Mouse (Mus musculus): ENCODE measurements at regions not wholly inside any gene's neighbourhood (a gene's known extent, or its start where the extent isn't known, plus 50 kb on each side); places are given as distances from the start of the nearest gene placed in this dataset.

GRCm38 (mm10) chr15:52564078-52564477, 1320.6 kb upstream of the Gm7489 start:
- Histone ChIP-seq H3K27ac (ENCODE audit: low read depth) (no peak overlapping the region), H3K9me3 (ENCODE audit: low read length) (no peaks in the 10 kb centered on the region), H3K4me1 (ENCODE audit: insufficient read depth) (no peaks in the 10 kb centered on the region), H3K36me3 (replicated peaks; ENCODE audit: insufficient read depth, low read length) (no peaks in the 10 kb centered on the region), H3K27me3 (ENCODE audit: insufficient read depth, low read length) (no peaks in the 10 kb centered on the region), H3K4me3 (ENCODE audit: low read depth, low read length) (no peak overlapping the region), H3K4me2 (ENCODE audit: low read depth, low read length) (no peak overlapping the region), H3K9ac (replicated peaks) (no peak overlapping the region)
- DNase-seq, result no peak
- no peak for ATAC-seq
- TF ChIP-seq EP300 (IDR thresholded peaks at IDR 0.05; ENCODE audit: low read depth) (no peak), CTCF (IDR thresholded peaks at IDR 0.05; ENCODE audit: low read depth) (no peak)
- 80% methylated on average over 1 of the region's 1 CpGs for WGBS (ENCODE audit: insufficient replicate concordance)

GRCm38 (mm10) chr15:52565449-52565851, 1319.3 kb upstream of the Gm7489 start:
- WGBS (ENCODE audit: insufficient replicate concordance), result 61% methylated on average over 5 of the region's 5 CpGs
- ATAC-seq (no peak), DNase-seq (no peak)
- no peak for TF ChIP-seq EP300 (IDR thresholded peaks at IDR 0.05; ENCODE audit: low read depth)
- no peak for TF ChIP-seq CTCF (IDR thresholded peaks at IDR 0.05; ENCODE audit: low read depth)
- Histone ChIP-seq H3K9me3 (ENCODE audit: low read length) (no peaks in the 10 kb centered on the region), H3K4me2 (ENCODE audit: low read depth, low read length) (no peak overlapping the region), H3K4me3 (ENCODE audit: low read depth, low read length) (no peak overlapping the region), H3K4me1 (ENCODE audit: insufficient read depth) (no peaks in the 10 kb centered on the region), H3K27ac (ENCODE audit: low read depth) (no peak overlapping the region), H3K36me3 (replicated peaks; ENCODE audit: insufficient read depth, low read length) (no peaks in the 10 kb centered on the region), H3K27me3 (ENCODE audit: insufficient read depth, low read length) (no peaks in the 10 kb centered on the region), H3K9ac (replicated peaks) (no peak overlapping the region)

GRCm38 (mm10) chr15:52570256-52570655, 1314.5 kb upstream of the Gm7489 start:
- TF ChIP-seq CTCF (IDR thresholded peaks at IDR 0.05; ENCODE audit: low read depth) (no peak), EP300 (IDR thresholded peaks at IDR 0.05; ENCODE audit: low read depth) (no peak)
- Histone ChIP-seq H3K4me1 (ENCODE audit: insufficient read depth) (no peaks in the 10 kb centered on the region), H3K36me3 (replicated peaks; ENCODE audit: insufficient read depth, low read length) (no peaks in the 10 kb centered on the region), H3K27ac (ENCODE audit: low read depth) (no peak overlapping the region), H3K27me3 (ENCODE audit: insufficient read depth, low read length) (no peaks in the 10 kb centered on the region), H3K9me3 (ENCODE audit: low read length) (no peaks in the 10 kb centered on the region), H3K4me3 (ENCODE audit: low read depth, low read length) (no peak overlapping the region), H3K9ac (replicated peaks) (no peak overlapping the region), H3K4me2 (ENCODE audit: low read depth, low read length) (no peak overlapping the region)
- 87% methylated on average over 1 of the region's 1 CpGs for WGBS (ENCODE audit: insufficient replicate concordance)
- DNase-seq (no peak), ATAC-seq (no peak)

- no peak overlapping the region for H3K9ac ChIP-seq (replicated peaks)
- DNase-seq, result no peak
- no peaks in the 10 kb centered on the region for H3K4me1 ChIP-seq (ENCODE audit: insufficient read depth)
- no peak overlapping the region for H3K4me2 ChIP-seq (ENCODE audit: low read depth, low read length)
- no peak for ATAC-seq
- H3K36me3 ChIP-seq (replicated peaks; ENCODE audit: insufficient read depth, low read length), result no peaks in the 10 kb centered on the region
- WGBS (ENCODE audit: insufficient replicate concordance), result 64% methylated on average over 2 of the region's 2 CpGs
- H3K27ac ChIP-seq (ENCODE audit: low read depth), result no peak overlapping the region
- no peak for TF ChIP-seq CTCF (IDR thresholded peaks at IDR 0.05; ENCODE audit: low read depth)
- TF ChIP-seq EP300 (IDR thresholded peaks at IDR 0.05; ENCODE audit: low read depth), result no peak
- no peaks in the 10 kb centered on the region for H3K9me3 ChIP-seq (ENCODE audit: low read length)
- no peaks in the 10 kb centered on the region for H3K27me3 ChIP-seq (ENCODE audit: insufficient read depth, low read length)
- no peak overlapping the region for H3K4me3 ChIP-seq (ENCODE audit: low read depth, low read length)
Observed at GRCm38 (mm10) chr15:52577614-52578013, 1307.1 kb upstream of the Gm7489 start.

DNA sequence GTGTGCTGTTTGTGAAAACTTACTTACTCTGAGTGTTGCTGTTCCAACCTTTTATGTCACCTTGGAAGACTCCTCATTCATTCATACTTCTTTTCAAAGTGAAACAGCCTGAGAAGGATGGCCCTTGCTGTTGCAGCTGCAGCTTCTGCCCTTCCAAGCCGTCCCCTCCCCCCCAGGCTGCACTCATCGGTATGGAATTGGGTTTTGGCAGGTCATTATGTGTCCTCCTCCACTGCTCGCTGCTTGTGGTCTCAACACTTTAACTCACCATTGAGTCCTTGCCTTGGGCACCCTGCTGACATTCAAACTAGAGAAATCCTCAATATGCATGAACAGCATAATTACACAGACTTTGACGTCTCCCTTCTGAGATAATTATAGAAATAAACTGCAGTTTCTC, 1295.3 kb upstream of the Gm7489 start:
- no peak overlapping the region for H3K27ac ChIP-seq (ENCODE audit: low read depth)

GRCm38 (mm10) chr15:52599511-52599910, 1285.2 kb upstream of the Gm7489 start:
- Histone ChIP-seq H3K4me2 (ENCODE audit: low read depth, low read length) (no peak overlapping the region), H3K9ac (replicated peaks) (no peak overlapping the region), H3K27ac (ENCODE audit: low read depth) (no peak overlapping the region), H3K4me3 (ENCODE audit: low read depth, low read length) (no peak overlapping the region), H3K27me3 (ENCODE audit: insufficient read depth, low read length) (no peaks in the 10 kb centered on the region), H3K4me1 (ENCODE audit: insufficient read depth) (no peaks in the 10 kb centered on the region), H3K36me3 (replicated peaks; ENCODE audit: insufficient read depth, low read length) (no peaks in the 10 kb centered on the region), H3K9me3 (ENCODE audit: low read length) (no peaks in the 10 kb centered on the region)
- ATAC-seq (no peak), DNase-seq (no peak)
- TF ChIP-seq EP300 (IDR thresholded peaks at IDR 0.05; ENCODE audit: low read depth), result no peak
- no peak for TF ChIP-seq CTCF (IDR thresholded peaks at IDR 0.05; ENCODE audit: low read depth)

More for the DNA sequence above, 1295.3 kb upstream of the Gm7489 start:
- Histone ChIP-seq H3K4me3 (ENCODE audit: low read depth, low read length) (no peak overlapping the region), H3K4me2 (ENCODE audit: low read depth, low read length) (no peak overlapping the region), H3K9ac (replicated peaks) (no peak overlapping the region), H3K4me1 (ENCODE audit: insufficient read depth) (no peaks in the 10 kb centered on the region), H3K36me3 (replicated peaks; ENCODE audit: insufficient read depth, low read length) (no peaks in the 10 kb centered on the region), H3K27me3 (ENCODE audit: insufficient read depth, low read length) (no peaks in the 10 kb centered on the region), H3K9me3 (ENCODE audit: low read length) (no peaks in the 10 kb centered on the region)
- ATAC-seq, result no peak
- DNase-seq, result no peak
- TF ChIP-seq CTCF (IDR thresholded peaks at IDR 0.05; ENCODE audit: low read depth) (no peak), EP300 (IDR thresholded peaks at IDR 0.05; ENCODE audit: low read depth) (no peak)
- 41% methylated on average over 4 of the region's 4 CpGs for WGBS (ENCODE audit: insufficient replicate concordance)

DNA sequence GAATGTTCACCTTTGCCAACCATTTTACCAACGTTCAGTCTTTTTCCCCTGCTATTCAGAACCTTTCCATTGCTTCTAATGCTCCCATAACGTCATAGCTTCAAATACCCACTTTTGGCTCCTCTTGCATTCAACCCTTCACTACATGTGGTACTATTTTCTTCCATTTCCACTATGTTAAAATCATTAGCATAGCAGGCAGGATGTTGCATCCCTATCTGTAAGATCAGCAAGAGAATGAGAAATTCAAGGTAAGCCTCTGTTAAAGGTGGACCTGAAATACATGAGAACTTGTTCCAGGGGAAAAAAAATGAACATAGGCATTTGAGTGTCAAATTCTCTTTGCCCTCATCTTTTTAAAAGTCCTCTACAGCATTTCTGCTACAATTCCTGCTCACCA, 1284.7 kb upstream of the Gm7489 start:
- no peaks in the 10 kb centered on the region for H3K4me1 ChIP-seq (ENCODE audit: insufficient read depth)
- no peaks in the 10 kb centered on the region for H3K27me3 ChIP-seq (ENCODE audit: insufficient read depth, low read length)
- ATAC-seq, result no peak
- no peak for DNase-seq
- no peak overlapping the region for H3K27ac ChIP-seq (ENCODE audit: low read depth)
- H3K4me3 ChIP-seq (ENCODE audit: low read depth, low read length), result no peak overlapping the region
- WGBS (ENCODE audit: insufficient replicate concordance), result 55% methylated on average over 2 of the region's 2 CpGs
- no peaks in the 10 kb centered on the region for H3K36me3 ChIP-seq (replicated peaks; ENCODE audit: insufficient read depth, low read length)
- no peak for TF ChIP-seq CTCF (IDR thresholded peaks at IDR 0.05; ENCODE audit: low read depth)
- no peak for TF ChIP-seq EP300 (IDR thresholded peaks at IDR 0.05; ENCODE audit: low read depth)
- H3K9me3 ChIP-seq (ENCODE audit: low read length), result no peaks in the 10 kb centered on the region
- H3K9ac ChIP-seq (replicated peaks), result no peak overlapping the region
- H3K4me2 ChIP-seq (ENCODE audit: low read depth, low read length), result no peak overlapping the region
